Mouse (Mus musculus) mouse trophoblast stem cell (cell line): ENCODE measurements at regions not wholly inside any gene's neighbourhood (a gene's known extent, or its start where the extent isn't known, plus 50 kb on each side); places are given as distances from the start of the nearest gene placed in this dataset.

ENCODE experiments used
- in situ Hi-C, 2 experiments: fragments of 300-500 bp; cut with MseI, MboI; formaldehyde crosslinking; loops; 2 replicates in 1 of 2; 3 replicates in 1 of 2; pipeline ENCODE4 v1.15.1; 2025

DNA sequence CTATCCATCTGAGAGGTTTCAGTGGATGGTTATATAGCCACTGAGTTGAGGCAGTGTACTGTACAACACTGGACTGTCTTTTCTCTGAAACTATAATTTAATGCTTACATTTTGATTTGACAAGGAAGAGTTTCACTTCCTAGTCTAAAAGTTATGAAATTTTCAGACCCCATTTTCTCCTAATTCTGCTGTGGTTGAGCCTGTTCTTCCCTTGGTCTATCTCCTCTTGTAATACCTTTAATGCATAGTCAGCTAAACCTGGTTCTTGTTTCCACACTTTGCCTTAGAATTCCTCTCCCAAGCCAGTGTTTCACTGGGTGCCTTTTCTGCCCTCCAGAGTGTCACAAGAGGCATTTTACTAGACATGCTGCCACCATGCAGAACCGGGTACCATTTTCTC, 279.3 kb upstream of the Camk1g start:
- in situ Hi-C loops, result no loop called here

- in situ Hi-C loops, result no loop called here
Measured at GRCm38 (mm10) chr1:193647371-193648270, 277.5 kb upstream of the Camk1g start.

DNA sequence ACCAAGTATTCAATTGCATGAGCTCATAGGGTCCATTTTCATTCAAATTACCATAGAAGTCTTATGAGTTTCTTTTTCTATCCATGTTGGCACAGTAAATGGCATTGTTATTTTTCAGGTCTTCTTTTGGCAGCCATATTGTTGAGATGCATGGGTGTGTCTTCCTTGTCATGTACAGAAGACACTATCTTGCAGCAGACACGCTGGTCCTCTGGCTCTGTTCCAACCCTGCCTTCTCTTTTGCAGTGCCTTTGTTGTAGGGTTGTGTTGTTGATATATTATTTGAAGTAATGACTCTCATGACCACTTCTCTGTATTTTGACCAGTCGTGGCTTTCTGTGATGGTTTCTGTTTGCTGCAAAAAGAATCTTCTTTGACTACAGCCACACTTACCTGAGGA, 274.4 kb upstream of the Camk1g start:
- in situ Hi-C loops, result no loop called here

GRCm38 (mm10) chr1:193636451-193636850, 266.4 kb upstream of the Camk1g start:
- in situ Hi-C loops, result no loop called here

- in situ Hi-C loops, result no loop called here
Measured at GRCm38 (mm10) chr1:193632115-193632514, 262.0 kb upstream of the Camk1g start.

- in situ Hi-C loops, result no loop called here
Measured at GRCm38 (mm10) chr1:193629887-193630286, 259.8 kb upstream of the Camk1g start.

DNA sequence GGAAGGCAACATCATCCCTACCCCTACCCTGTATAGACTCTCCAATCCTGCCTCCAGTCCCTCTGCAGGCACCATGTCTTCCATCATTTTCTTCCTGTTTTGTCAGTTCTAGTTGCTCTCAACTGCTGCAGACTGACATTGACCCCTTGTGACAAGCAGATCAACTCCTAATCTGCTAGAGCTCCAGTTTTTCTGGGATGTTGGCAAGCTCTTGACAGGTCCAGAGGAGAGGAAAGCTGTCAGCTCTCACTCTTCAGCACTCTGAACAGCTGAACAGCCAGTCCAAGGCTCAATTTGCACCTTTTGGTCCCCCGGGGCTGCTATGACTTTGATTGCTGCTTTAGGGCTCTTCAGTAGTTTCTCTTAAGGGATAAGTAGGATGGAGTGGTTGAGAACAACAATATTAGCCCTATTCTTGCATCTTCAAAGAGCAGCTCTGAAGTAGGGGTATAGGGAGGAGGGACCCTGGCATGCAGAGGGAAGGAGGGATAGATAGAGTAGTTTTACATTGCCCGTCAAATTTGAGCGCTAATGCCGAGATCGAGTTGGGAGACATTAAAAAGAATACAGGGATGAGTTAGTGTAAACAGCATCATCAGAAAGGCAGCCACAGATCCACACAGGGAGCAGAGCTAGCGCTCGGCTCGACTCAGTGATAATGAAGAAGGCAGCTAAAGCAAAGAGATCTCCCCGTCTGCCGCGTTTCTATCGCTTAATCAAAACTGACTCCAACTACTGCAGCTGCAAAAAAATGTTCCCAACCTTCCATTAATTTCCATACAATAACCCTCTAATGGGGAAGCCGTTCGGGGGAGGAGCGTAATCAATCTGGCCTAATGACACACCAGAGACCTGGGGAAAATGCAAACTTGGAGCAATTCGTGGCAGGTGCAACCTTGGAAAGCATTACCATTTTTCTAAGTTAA, 257.1 kb upstream of the Camk1g start:
- in situ Hi-C loops, result no loop called here

DNA sequence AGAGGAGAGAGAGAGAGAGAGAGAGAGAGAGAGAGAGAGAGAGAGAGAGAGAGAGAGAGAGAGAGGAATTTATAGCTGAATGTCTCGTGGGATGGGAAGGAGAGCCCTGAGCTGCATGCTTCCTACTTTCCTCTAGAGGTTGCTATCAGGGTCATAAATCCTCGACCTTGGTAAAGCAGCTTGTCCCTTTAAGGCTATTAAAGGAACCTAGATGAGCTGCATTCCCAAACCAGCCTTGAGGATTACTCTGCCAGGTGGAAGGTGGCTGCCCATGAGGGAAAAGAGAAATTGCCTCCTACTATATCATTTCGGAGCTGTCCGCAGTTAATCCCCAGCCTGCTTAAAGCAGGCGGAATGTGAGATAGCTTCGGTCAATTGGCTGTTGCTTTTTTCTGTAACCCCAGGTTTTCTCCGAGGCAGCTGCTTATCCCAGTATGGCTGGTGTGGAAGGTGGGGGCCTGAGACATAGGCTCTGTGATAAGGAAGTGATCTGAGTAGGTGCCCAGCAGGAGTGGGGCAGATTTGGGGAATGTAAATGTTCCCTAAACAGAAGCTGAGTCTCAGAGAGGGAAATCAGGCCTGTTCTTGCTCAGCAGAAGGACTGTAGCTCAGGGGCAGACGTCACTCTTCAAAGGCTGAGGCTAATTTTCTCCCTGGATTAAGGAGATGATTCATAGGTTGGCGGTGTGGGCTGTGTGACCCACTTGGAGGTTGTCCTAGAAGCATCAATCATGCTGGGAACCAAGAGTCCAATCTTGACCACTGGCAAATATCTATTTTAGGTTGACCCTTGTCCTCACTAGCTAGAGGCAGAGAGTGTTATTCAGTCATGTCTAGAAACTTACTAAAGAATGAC, 255.2 kb upstream of the Camk1g start:
- in situ Hi-C loops, result no loop called here

- in situ Hi-C loops, result no loop called here
Measured at GRCm38 (mm10) chr1:193623571-193623970, 253.5 kb upstream of the Camk1g start.

GRCm38 (mm10) chr1:193618250-193618649, 248.2 kb upstream of the Camk1g start:
- in situ Hi-C loops, result no loop called here

- in situ Hi-C loops, result no loop called here
Measured at GRCm38 (mm10) chr1:193610471-193610870, 240.4 kb upstream of the Camk1g start.

DNA sequence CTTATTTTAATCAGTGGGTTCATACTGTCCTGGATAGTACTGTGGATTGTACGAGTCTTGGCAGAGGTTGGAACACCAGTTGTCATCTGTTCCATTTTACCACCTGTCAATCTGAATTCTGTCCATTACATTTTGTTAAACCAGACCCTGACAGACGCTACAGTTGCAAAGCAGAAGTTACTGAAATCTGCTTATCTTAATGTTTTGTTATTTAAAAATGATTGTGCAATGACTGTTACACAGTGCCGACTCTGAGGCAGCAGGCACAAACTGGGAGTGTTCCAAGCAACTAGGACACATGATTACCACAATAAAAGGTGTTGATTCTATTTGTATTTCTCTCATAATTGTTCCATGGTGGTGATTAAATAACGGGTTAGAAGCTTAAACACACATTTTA, 229.8 kb upstream of the Camk1g start:
- in situ Hi-C loops, result no loop called here

DNA sequence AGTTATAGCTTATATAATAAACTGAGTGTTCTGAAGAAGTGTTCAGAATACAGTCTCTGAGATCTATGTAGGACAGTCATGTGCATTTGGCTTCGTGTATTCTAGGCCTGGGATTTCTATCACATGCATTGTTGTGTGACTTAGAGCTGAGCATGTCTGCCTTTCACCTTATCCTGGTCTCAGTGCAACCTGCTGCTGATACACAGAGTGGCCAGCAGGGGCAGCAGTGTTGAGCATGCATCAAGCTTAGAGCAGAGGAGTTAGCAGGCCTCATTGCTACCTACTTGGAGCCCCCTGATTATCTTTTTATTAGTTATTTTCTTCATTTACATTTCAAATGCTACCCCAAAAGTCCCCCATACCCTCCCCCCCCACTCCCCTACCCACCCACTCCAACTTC, 229.1 kb upstream of the Camk1g start:
- in situ Hi-C loops, result no loop called here

DNA sequence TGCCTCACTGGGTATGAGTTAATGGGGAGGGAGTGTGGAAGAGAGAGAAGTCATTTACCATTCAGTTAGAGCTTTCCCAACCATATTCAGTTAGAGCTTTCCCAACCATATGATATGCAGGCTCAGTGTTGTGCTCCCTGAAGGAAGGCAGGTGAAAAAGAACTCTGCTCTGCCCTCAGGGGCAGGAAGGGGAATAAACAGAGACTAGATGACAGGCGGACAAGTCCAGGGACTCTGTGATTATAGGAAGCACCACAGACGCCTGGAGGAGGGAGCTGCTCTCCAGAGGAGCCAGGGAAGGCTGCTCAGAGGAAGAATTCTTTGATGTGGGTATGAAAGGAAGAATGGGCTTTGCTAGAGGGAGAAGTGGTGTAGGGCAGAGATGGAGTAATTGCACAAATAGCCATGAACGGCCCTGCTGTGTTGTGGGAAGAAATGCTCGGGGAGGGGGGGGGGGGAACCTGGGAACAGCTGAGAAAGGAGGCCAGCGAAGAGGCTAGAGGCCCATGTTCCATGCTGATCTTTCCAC, 220.3 kb upstream of the Camk1g start:
- in situ Hi-C loops, result no loop called here

DNA sequence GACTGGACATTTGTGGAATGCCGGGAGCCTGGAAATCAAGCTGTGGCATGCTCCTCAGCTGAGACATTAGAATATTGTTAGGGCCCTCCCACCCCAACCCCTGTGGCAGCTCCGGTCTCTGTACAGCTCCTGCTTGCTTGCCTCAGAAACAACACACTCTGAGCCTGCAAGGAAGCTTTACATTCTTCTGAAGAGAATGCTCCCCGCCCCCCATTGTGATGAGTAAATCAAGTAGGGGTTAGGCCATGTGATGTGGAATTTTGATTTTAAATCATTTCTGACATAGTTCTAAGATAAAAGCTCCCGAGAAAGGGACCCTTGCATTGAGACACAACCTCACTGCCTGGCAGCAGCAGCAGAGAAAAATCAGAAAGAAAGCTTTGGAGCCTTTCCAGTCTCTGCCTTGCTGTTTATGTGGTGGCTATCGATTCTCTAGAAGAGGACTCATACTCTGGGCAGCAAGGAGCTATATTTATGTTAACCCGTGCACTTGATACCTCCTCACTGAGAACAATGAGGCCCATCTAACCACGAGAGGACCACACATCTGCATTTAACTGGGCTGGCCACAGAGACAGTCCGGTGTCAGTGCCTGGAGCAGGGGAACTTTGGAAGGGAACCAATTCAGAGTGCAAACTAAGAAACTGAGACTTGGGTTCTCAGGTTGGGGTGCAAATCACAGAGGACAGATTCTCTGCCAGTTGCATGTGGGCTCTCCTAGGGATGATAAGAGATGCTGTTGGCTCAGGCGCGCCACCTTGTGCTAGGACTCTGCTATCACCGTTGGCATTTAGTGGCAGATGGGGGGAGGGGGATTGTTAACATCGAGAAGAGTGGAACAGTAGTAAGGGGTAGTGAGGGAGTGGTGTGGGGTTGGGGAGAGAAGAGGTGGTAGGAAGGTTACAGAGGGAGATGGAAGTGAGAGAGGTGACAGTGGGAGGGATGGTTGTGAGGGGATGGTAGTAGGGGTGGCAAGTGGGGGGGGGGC, 218.7 kb upstream of the Camk1g start:
- in situ Hi-C loops, result loop anchor here (5.0 to 10.0 kb wide), 3 partner anchors 81 to 144 kb away; no protein-coding TSS in a partner anchor

GRCm38 (mm10) chr1:193587317-193587716, 217.2 kb upstream of the Camk1g start:
- in situ Hi-C loops, result loop anchor here (5.0 to 10.0 kb wide), 3 partner anchors 80 to 143 kb away; no protein-coding TSS in a partner anchor

- in situ Hi-C loops, result loop anchor here (5.0 to 10.0 kb wide), 3 partner anchors 80 to 142 kb away; no protein-coding TSS in a partner anchor
Measured at GRCm38 (mm10) chr1:193586896-193587295, 216.8 kb upstream of the Camk1g start.

DNA sequence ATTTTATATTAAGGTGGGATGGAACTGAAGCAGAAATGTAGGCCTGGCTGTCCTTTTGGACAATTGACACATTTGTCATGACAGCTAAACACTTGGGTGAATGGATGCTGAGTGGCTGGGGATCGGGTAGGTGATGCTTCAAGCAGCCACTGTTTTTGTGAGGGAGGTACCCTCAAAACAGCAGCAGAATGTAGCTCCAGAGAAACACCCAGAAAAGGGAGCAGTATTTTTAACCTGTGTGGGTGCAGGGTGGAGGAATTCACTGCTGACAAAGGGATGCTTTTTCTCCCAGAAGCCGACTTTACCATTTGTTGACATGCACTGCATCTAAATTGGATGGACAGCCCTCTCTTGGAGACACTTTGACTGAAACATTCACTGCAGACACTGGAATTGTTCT, 213.7 kb upstream of the Camk1g start:
- in situ Hi-C loops, result loop anchor here in 1 of 2 experiments (10.0 kb wide), 1 partner anchor 139 kb away; no protein-coding TSS in a partner anchor

- in situ Hi-C loops, result loop anchor here in 1 of 2 experiments (10.0 kb wide), 1 partner anchor 136 kb away; no protein-coding TSS in a partner anchor
Measured at GRCm38 (mm10) chr1:193580393-193580792, 210.3 kb upstream of the Camk1g start.
